Mouse (Mus musculus) cerebellum, postnatal 14 days (tissue): Measurements from ENCODE around the gene Klk1b22.
"Not testable (repeated sequence)": the region's sequence is repeated elsewhere in the genome, so short reads cannot be mapped to it uniquely, and the experiment has no call there.

Experiments
- DNase-seq, 2 experiments: peaks; one replicate each; pipeline ENCODE4 v3.0.0; 2021; ENCODE audit warnings: mixed read lengths in 2 of 2

Klk1b22 gene

DNA sequence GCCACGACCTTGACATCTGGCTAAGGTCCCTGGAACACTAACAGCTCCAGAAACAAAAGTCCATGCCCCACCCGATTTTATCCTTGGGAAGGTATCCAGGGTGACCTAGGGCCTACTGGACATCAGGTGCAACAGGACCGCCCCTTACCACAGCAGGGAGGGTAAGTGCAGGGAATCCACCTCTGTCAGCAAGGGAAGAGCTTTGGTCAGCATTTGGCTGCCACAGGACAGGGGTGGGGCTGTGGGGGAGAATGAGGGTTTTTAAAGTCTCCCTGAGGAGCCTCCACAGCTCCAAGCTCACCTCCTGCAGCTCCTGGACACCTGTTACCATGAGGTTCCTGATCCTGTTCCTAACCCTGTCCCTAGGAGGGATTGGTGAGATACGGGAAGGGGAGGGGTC lies at the start of gene Klk1b22:
Gene Klk1b22, plus strand, starts transcription at position 301 of the 400 bp plus-strand sequence.
- no peak for DNase-seq

DNA sequence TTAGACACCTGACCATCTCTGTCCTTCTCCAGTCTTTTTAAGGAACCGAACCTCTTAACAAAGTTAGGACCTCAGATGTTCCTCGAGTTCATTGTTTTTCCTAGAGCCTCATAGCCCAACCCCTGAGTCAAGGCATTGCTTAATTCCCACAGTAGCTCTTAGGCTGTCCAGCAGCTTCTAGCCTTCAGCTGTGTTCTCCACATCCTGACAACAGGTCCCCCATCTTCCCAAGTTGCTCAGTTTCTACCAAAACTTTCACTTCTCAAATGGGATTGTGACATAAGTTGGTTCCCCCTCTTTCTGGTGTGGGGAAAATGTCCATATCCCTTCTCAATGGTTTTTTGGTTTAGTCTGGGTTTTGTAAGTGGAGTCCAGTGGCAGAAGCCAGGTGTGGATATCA lies 40.4 kb upstream of the Klk1b22 start:
- no peak for DNase-seq

DNA sequence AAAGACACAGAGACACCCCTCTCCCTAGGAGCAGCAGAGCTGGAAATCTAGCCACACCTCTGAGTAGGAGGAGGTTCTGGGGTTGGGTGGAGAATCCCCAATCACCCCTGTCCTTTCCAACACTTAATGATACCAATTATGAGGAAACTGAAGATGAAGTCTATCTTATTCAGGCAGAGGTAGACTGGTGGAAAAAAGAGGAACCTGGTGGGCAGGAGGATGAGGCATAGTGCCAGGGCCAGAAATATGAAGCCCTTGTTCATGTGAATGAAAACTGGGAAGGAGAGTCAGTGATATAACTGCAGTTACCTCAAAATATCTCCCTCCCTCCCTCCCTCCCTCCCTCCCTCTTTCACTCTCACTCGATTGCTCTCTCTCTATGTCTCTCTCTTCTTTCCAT lies 34.8 kb upstream of the Klk1b22 start:
- no peak for DNase-seq

DNA sequence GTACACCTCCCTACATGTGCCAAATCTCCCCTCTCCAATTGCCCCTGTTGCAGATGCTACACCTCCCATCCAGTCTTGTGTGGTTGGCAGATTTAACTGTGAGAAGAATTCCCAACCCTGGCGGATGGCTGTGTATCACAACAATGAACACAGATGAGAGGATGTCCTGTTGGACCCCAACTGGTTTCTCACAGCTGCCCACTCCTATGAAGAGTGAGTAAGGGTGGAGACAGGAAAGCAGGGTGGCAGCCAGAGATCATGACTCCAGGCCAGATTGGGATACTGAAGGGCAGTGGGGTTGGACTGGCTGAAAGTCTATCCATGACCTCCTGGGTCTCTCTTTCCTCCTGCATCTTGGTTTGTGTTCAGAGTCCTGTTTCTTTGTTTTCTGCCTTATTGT lies 16.4 kb upstream of the Klk1b22 start:
- no peak for DNase-seq

DNA sequence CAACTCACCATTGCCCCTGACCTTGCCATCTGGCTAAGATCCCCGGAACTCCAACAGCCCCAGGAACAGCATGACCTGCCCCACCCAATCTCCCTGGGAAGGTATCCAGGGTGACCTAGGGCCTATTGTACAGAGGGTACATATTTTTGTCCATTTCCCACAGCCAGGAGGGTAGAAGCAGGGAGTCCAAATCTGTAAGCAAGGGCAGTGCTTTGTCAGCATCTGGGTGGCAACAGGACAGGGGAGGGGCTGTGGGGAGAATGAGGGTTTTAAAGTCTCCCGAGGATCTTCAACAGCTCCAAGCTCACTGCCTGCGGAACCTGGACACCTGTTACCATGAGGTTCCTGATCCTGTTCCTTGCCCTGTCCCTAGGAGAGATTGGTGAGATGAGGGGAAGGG lies 10.4 kb upstream of the Klk1b22 start, which contains the start of gene Klk1b21:
Gene Klk1b21, plus strand, starts transcription at position 301 of the 400 bp plus-strand sequence.
- not testable (repeated sequence) for DNase-seq

DNA sequence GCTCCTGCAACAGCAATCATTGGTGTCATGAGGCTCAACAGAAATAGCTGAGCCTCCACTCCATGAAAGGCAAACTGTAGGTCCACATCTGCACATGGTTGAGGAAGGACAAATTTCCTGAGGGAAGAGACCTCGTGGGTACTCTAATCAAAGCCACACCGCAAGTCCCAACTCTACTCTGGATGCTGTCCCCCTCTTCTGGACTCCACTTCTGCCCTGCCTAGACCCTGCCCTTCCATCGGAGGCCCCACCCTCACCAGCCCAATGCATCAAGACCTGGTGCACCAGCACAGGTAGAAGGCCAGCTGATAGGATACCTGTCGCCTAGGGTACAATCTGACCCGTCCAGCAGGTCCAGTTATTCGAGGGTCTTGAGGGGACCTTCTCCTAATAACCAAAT lies 11.0 kb downstream of the Klk1b22 start:
- no peak for DNase-seq

DNA sequence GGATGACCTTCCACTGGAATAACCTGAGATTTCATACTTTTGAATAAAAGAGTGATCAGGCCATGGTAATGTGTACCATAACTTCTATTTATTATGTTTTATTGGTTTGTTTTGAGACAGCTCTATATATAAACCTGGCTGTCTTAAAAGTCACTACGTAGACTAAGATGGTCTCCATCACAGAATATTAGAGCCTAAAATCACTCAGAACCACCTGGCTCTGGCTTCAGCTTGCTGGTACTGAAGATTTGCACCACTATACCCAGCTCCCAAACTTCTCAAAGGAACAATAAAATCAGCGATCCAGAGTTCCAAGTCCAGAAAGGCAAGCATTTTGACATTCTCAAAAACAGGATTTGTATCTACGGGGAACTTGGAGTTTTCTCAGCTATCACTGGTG lies 24.0 kb downstream of the Klk1b22 start, which contains the start of gene Klk1b16:
Gene Klk1b16, plus strand, starts transcription at position 301 of the 400 bp plus-strand sequence.
- no peak for DNase-seq
